Mouse (Mus musculus) kidney, embryonic 15.5 days (tissue): ENCODE measurements around the gene Frmd6. TPM values are rescaled to one million over a fixed set of nuclear protein-coding genes. Genes with fewer than 3 reads are reported as not detected.

Source experiments
- polyA plus RNA-seq: library from polyadenylated mRNA; unstranded; fragments of >200 nt; fragmentation: Nextera tagmentation; extraction: Ambion mirVana; gene quantifications from 2 replicates; pipeline ENCODE4 v1.2.1, GENCODE M21; 2015

Frmd6 gene
- polyA plus RNA-seq, 1 experiment from 2014 or later = 19.4 TPM

Other genes with a start within 250 kb of the Frmd6 start
- gene Actr10, start 112.3 kb downstream of the Frmd6 start, polyA plus RNA-seq = 222 and 239 TPM in 2 replicates
- 591 and 640 TPM in 2 replicates for gene Psma3, start 149.1 kb downstream of the Frmd6 start, polyA plus RNA-seq
- 34.9 and 35.6 TPM in 2 replicates for gene Arid4a, start 190.5 kb downstream of the Frmd6 start, polyA plus RNA-seq